Mouse (Mus musculus) heart, postnatal 0 days (tissue): ENCODE data around the gene Pabpc4. TPM values are rescaled to one million over a fixed set of nuclear protein-coding genes. Genes with fewer than 3 reads are reported as not detected.
"Not testable (repeated sequence)": the region's sequence is repeated elsewhere in the genome, so short reads cannot be mapped to it uniquely, and the experiment has no call there.

ENCODE experiments used
- ATAC-seq: fragments of 200-750 bp; cut with Nextera tagmentation; 2 replicates; pipeline ENCODE4 v1.8.0; 2017; ENCODE audit warnings: low read depth, moderate number of reproducible peaks, moderate library complexity; ENCODE audit not compliant: insufficient read depth
- DNase-seq: peaks from one replicate; pipeline ENCODE4 v3.0.0-alpha.2; 2016; ENCODE audit warnings: low spot score
- H3K27ac ChIP-seq: fragments of 300-500 bp; sonication (generic); 2 replicates; pipeline ENCODE4 v1.5.1; 2014; ENCODE audit warnings: low read depth, mild to moderate bottlenecking
- H3K27me3 ChIP-seq: fragments of 300-500 bp; sonication (generic); 2 replicates; pipeline ENCODE4 v1.6.1; 2014; ENCODE audit warnings: low read length, mixed read lengths; ENCODE audit not compliant: control insufficient read depth, insufficient read depth
- H3K36me3 ChIP-seq: fragments of 300-500 bp; sonication (generic); replicated peaks from 2 replicates; pipeline ENCODE4 v1.6.1; 2014; ENCODE audit warnings: low read length, mixed read lengths; ENCODE audit not compliant: control insufficient read depth, insufficient read depth
- H3K4me1 ChIP-seq: fragments of 300-500 bp; sonication (generic); 2 replicates; pipeline ENCODE4 v1.6.1; 2014; ENCODE audit warnings: antibody characterized with exemption; ENCODE audit not compliant: control insufficient read depth, insufficient read depth
- H3K4me2 ChIP-seq: fragments of 300-500 bp; sonication (generic); 2 replicates; pipeline ENCODE4 v1.6.1; 2014; ENCODE audit warnings: low read depth, mild to moderate bottlenecking, low read length, moderate library complexity
- H3K4me3 ChIP-seq: fragments of 300-500 bp; sonication (generic); 2 replicates; pipeline ENCODE4 v1.5.1; 2014; ENCODE audit warnings: low read depth, low read length
- H3K9ac ChIP-seq: fragments of 300-500 bp; sonication (generic); replicated peaks from 2 replicates; pipeline ENCODE4 v1.6.1; 2014; ENCODE audit warnings: low read depth, low read length, mixed read lengths
- H3K9me3 ChIP-seq: fragments of 300-500 bp; sonication (generic); replicated peaks from 2 replicates; pipeline ENCODE4 v1.6.1; 2016; ENCODE audit warnings: low read length; ENCODE audit not compliant: control insufficient read depth
- CTCF ChIP-seq: IDR thresholded peaks from 2 replicates; pipeline ENCODE4 v1.5.1; 2016; ENCODE audit warnings: antibody characterized with exemption, control low read depth, low read depth
- EP300 ChIP-seq: IDR thresholded peaks from 2 replicates; pipeline ENCODE4 v1.6.1; 2016; ENCODE audit warnings: antibody characterized with exemption, low read depth
- WGBS: fragments of 180-500 bp; shearing (Covaris S2); extraction: QIAGEN DNeasy Blood & Tissue Kit; methylation state at CpG from one replicate; pipeline ENCODE4 v1.1.7; 2014; 5-methylcytosine and 5-hydroxymethylcytosine counted together
- polyA plus RNA-seq: library from polyadenylated mRNA; unstranded; fragments of >200 nt; fragmentation: Nextera tagmentation; extraction: Ambion mirVana; gene quantifications from 2 replicates; pipeline ENCODE4 v1.2.1, GENCODE M21; 2015
- total RNA-seq: library from RNA; depleted of rRNA; stranded (reverse); fragments of >200 nt; gene quantifications from 2 replicates; pipeline ENCODE4 v1.2.3, GENCODE M21; 2014; ENCODE audit warnings: low replicate concordance

Gene Pabpc4
- total and polyA plus RNA-seq, 2 experiments from 2014 or later, result 55.3 to 350 TPM

GRCm38 (mm10) chr4:123305789-123306188 is 43.6 kb downstream of the Pabpc4 start:
- TF ChIP-seq EP300 (no peak), CTCF (peak; percentile 86)
- H3K4me3 ChIP-seq, result no peak overlapping the region
- peak; percentile 79 for DNase-seq
- no peaks in the 10 kb centered on the region; the same call in 1 of the 2 replicates for H3K9me3 ChIP-seq
- no peak overlapping the region for H3K27ac ChIP-seq
- peaks cover 4% of the 10 kb centered on the region; the same call in 1 of the 2 replicates for H3K4me1 ChIP-seq
- no peaks in the 10 kb centered on the region for H3K27me3 ChIP-seq
- H3K4me2 ChIP-seq, result no peak overlapping the region
- peaks cover 33% of the 10 kb centered on the region for H3K36me3 ChIP-seq
- H3K9ac ChIP-seq, result no peak overlapping the region
- peak; percentile 61 for ATAC-seq
- 15% methylated on average over 3 of the region's 3 CpGs for WGBS

- H3K9me3 ChIP-seq, result no peaks in the 10 kb centered on the region; the same call in 1 of the 2 replicates
- ATAC-seq (no peak), DNase-seq (no peak)
- no peaks in the 10 kb centered on the region for H3K27me3 ChIP-seq
- peaks cover 4% of the 10 kb centered on the region; the same call in 1 of the 2 replicates for H3K4me1 ChIP-seq
- no peak overlapping the region for H3K27ac ChIP-seq
- peaks cover 26% of the 10 kb centered on the region for H3K36me3 ChIP-seq
- TF ChIP-seq EP300 (no peak), CTCF (no peak)
- no peak overlapping the region for H3K9ac ChIP-seq
- H3K4me3 ChIP-seq, result no peak overlapping the region
- no peak overlapping the region for H3K4me2 ChIP-seq
- 89% methylated on average over 10 of the region's 10 CpGs for WGBS
Observed at GRCm38 (mm10) chr4:123306999-123307398, 44.8 kb downstream of the Pabpc4 start.

GRCm38 (mm10) chr4:123308292-123308691 is 46.1 kb downstream of the Pabpc4 start:
- DNase-seq (peak; percentile 56), ATAC-seq (peak; percentile 80)
- Histone ChIP-seq H3K9me3 (no peaks in the 10 kb centered on the region; the same call in 1 of the 2 replicates), H3K27me3 (no peaks in the 10 kb centered on the region), H3K36me3 (peaks cover 13% of the 10 kb centered on the region), H3K4me3 (no peak overlapping the region), H3K4me2 (no peak overlapping the region), H3K4me1 (peaks cover 4% of the 10 kb centered on the region; the same call in 1 of the 2 replicates), H3K9ac (no peak overlapping the region), H3K27ac (peak overlapping the region; percentile 43; the same call in 1 of the 2 replicates)
- 22% methylated on average over 3 of the region's 3 CpGs for WGBS
- TF ChIP-seq EP300, result no peak
- no peak; the same call in 1 of the 2 replicates for TF ChIP-seq CTCF

- no peaks in the 10 kb centered on the region for H3K27me3 ChIP-seq
- H3K4me1 ChIP-seq, result peaks cover 4% of the 10 kb centered on the region; the same call in 1 of the 2 replicates
- TF ChIP-seq EP300 (no peak), CTCF (no peak)
- DNase-seq, result no peak
- no peaks in the 10 kb centered on the region for H3K36me3 ChIP-seq
- WGBS, result 85% methylated on average over 7 of the region's 7 CpGs
- no peak overlapping the region for H3K4me2 ChIP-seq
- no peak overlapping the region for H3K9ac ChIP-seq
- H3K9me3 ChIP-seq, result no peaks in the 10 kb centered on the region
- ATAC-seq, result no peak
- H3K4me3 ChIP-seq, result no peak overlapping the region
- H3K27ac ChIP-seq, result no peak overlapping the region
Observed at GRCm38 (mm10) chr4:123311845-123312244, 49.7 kb downstream of the Pabpc4 start.

GRCm38 (mm10) chr4:123313010-123313409 is 50.9 kb downstream of the Pabpc4 start:
- no peaks in the 10 kb centered on the region for H3K27me3 ChIP-seq
- H3K27ac ChIP-seq, result no peak overlapping the region
- no peak overlapping the region for H3K4me2 ChIP-seq
- no peaks in the 10 kb centered on the region for H3K36me3 ChIP-seq
- no peak overlapping the region for H3K9ac ChIP-seq
- H3K9me3 ChIP-seq, result no peaks in the 10 kb centered on the region
- WGBS, result 77% methylated on average over 6 of the region's 6 CpGs
- no peak overlapping the region for H3K4me3 ChIP-seq
- TF ChIP-seq EP300, result no peak
- DNase-seq (no peak), ATAC-seq (no peak)
- H3K4me1 ChIP-seq, result peaks cover 1% of the 10 kb centered on the region; the same call in 1 of the 2 replicates

GRCm38 (mm10) chr4:123314497-123314896 is 52.3 kb downstream of the Pabpc4 start:
- TF ChIP-seq EP300, result no peak
- 82% methylated on average over 3 of the region's 3 CpGs for WGBS

GRCm38 (mm10) chr4:123322910-123323309 is 60.8 kb downstream of the Pabpc4 start:
- not testable (repeated sequence) for ATAC-seq, H3K9me3 ChIP-seq, H3K36me3 ChIP-seq, H3K27ac ChIP-seq, H3K9ac ChIP-seq, DNase-seq, H3K4me1 ChIP-seq
- WGBS, result 7% methylated on average over 13 of the region's 38 CpGs
- peak overlapping the region; percentile 30 for H3K4me2 ChIP-seq
- H3K27me3 ChIP-seq, result peaks cover 15% of the 10 kb centered on the region; the same call in 1 of the 2 replicates
- peak overlapping the region; percentile 19; the same call in 1 of the 2 replicates for H3K4me3 ChIP-seq

More at GRCm38 (mm10) chr4:123314497-123314896, 52.3 kb downstream of the Pabpc4 start:
- H3K9me3 ChIP-seq, result no peaks in the 10 kb centered on the region
- H3K27me3 ChIP-seq, result no peaks in the 10 kb centered on the region
- H3K4me2 ChIP-seq, result no peak overlapping the region
- no peak overlapping the region for H3K27ac ChIP-seq
- H3K36me3 ChIP-seq, result no peaks in the 10 kb centered on the region
- H3K4me1 ChIP-seq, result no peaks in the 10 kb centered on the region
- no peak overlapping the region for H3K4me3 ChIP-seq
- DNase-seq (no peak), ATAC-seq (no peak)
- H3K9ac ChIP-seq, result no peak overlapping the region
